Mouse (Mus musculus): ENCODE data around the gene Psg20. TPM values are rescaled to one million over a fixed set of nuclear protein-coding genes. Genes with fewer than 3 reads are reported as not detected.
"Not testable (repeated sequence)": the region's sequence is repeated elsewhere in the genome, so short reads cannot be mapped to it uniquely, and the experiment has no call there.

Gene Psg20
- total RNA-seq (2021) = not detected
- long read RNA-seq, experiment 1 = 0 reads
- long read RNA-seq, experiment 2 = 0 reads

DNA sequence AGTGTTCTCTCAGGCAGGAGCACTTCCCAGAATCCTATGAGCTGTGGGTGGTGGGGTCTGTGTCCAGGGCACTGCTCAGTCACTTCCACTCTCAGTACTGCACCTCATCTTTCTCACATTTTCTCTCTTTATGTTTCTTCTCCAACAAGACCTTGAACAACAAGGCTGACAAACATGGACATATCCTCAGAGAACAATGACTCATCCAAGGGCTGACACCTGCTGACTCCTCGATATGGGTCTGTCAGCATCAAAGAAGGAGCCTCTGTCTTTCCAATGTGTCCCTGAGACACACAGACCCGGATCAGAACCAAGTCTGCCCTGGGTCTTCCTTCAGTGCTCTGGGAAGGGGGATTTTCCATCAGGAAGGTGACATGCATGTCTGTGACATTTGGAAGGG is at the start of gene Psg20:
Gene Psg20, minus strand, starts transcription at position 101 of the 400 bp plus-strand sequence.
- DNase-seq = no peak

DNA sequence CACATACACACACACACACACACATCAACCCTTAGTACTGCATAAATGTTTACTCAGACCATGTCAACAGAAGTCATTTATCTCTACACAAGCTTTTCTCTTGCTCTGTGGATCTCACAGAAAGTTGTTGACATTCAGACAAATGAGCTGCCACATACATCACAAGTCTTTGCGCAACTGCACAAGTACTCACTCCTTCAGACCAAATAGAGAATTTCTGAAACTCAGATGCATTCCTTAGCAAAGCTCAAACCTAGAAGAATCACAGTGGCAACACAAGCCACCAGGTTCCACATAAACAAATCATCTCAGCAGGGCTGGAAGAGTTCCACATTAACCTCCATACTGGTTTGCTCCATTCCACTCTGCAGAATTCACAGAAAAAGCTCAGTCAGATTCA is 48.5 kb upstream of the Psg20 start:
- DNase-seq = no peak

DNA sequence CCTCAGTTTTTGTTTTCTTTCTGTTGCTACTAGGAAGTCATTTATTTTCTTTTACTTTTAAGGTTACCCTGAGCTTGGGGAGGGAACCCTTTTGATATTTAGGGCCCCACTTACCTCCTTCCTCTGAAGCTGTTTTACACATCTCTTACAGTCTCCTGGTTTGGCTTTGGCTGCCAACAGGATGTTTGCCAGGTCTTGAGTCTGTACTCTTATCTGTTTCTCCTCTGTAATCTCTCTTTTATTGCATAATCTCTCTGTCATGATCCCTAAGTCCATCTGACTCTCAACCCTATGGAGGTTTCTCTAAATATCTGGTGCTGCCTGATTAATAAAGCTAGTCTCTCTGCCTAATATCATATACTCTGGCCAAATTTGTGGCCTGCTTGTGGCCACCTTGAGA is 47.1 kb upstream of the Psg20 start:
- DNase-seq = no peak

DNA sequence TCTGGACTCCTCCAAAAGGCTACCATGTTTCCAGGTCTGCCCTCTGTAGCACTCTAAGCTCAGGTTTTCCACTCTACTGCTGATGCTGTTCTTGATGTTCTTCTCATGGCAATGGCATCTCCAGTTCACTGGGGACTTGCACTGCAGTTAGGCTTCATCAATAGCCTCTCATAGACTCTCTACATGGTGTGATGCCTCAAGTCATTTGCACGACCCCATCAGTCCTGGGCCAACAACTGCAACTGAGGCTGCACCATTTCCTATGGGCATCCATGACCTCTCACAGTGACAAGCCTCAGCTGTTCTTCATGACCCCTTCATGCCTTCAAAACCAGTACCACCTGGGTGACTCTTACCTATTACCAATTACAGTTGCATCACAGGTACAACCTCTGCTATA is 42.4 kb upstream of the Psg20 start:
- DNase-seq = no peak

DNA sequence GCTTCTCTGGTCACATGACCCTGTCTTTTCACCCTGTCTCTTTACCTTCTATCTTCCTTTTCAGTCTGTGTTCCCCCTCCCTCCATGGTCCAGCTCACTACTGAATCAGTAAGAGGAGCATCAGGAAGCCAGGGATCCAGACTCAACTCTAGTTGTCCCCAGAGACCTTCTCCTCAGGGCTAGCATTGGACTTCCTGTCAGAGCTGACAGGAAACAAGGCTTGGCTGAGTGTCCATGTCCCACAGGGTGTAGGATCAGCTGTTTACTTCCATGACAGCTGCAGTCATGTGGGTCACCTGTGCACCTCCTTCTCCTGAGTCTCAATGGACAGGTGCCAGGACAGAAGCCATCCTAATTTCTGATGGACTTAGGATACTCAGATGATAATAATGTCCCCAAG is 39.9 kb upstream of the Psg20 start:
- not testable (repeated sequence) for DNase-seq

DNA sequence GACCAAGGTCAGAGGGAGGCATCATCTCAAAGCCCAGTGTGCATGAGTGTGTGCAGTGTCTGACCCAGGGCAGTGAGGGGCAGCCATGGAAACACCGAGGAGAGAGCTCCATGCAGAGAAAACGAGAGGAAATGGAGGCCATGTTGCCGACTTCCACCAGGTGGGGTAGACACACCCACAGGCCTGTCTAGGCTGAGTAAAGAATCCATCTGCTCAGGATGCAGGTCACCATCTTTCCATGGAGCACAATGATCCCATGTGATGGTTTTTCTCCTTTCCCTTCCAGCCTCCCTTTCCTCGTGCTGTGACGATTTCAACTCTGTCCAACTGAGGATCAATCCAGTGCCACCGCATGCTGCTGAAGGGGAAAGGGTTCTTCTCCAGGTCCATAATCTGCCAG is 38.0 kb upstream of the Psg20 start:
- DNase-seq = no peak

DNA sequence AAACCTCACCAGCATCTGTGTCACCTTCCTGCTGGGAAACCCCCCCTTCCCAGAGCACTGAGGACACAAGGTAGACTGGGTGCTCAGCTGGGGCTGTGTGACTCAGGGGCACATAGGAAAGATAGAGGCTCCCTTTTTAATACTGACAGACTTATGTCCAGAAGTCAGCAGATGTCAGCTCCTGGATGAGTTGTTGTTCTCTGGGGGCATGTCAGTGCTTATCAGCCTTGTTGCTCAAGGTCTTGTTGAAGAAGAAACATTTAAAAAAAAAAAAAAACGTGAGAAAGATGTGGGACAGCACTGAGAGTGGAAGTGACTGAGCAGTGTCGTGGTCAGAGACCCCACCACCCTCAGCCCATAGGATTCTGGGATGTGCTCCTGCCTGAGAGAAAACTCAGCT is 31.8 kb upstream of the Psg20 start, which contains the start of gene Psg22:
Gene Psg22, plus strand, starts transcription at position 301 of the 400 bp plus-strand sequence.
- no peak for DNase-seq

DNA sequence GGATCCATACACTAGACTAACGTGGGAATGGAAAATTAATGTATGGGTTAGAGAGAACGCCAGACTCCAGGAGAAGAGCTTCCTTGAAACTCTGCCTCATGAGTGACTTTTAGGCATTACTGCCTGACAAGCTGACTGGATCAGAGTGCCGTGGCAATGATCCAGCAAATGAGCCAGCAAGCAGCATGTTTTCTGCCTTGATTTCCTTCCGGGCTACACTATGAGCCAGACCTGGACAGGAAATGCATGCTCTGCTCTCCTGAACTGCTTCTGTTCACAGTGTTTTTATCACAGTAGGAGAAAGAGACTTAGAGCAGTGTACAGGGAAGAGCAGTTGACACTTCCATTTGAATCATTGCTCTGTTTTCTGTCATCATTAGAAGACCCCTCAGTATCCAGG is 29.6 kb upstream of the Psg20 start:
- no peak for DNase-seq

DNA sequence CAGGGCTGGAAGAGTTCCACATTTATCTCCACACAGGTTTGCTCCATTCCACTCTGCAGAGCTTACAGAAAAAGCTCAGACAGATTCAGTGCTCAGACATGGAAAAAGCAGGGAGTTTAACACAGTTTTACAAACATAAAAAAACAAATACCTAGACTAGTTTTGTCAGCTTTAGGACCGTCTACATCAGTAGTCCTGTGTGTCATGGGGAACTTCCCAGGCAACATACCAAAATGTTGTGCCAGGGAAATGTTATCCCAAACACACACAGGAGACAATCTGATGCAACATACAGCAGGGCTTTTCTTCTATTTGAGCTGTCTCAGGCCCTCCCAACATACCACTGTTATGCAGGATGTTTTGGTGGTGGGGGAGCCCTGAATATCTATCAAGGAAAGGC is 24.9 kb upstream of the Psg20 start:
- no peak for DNase-seq

DNA sequence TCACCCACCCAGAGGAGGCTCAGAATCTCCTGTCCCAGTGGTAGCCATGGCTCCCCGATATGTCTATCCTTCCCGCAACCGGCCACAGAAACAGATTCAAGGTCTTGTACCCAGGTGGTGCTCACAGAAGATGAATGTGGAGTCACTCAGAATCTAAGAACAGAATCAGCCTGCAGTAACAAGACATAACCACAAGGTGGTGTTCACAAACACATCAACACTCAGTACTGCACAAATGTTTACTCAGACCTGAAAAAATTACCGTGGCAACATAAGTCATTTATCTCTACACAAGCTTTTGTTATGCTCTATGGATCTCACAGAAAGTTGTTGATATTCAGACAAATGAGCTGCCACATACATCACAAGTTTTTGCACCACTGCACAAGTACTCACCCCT is 24.3 kb upstream of the Psg20 start:
- DNase-seq = not testable (repeated sequence)

DNA sequence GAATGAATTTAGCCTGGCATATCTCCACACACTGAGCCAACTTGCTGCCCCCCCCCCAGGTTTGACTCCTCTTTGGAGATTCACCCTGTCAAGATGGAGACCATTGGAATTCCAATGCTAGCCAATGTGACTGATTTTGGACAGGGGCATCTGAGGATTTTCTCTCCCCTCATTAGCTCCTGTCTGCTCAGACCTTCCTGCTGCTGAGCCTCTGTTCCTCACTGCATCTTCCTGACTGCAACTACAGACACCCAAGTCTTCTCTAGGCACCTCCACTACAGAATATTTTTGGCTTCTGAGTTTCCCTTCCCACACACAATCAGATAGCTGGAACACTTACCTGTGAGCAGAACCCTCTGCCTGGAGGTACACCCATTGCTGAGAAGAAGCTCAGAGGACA is 399 bp downstream of the Psg20 start:
- DNase-seq = no peak

DNA sequence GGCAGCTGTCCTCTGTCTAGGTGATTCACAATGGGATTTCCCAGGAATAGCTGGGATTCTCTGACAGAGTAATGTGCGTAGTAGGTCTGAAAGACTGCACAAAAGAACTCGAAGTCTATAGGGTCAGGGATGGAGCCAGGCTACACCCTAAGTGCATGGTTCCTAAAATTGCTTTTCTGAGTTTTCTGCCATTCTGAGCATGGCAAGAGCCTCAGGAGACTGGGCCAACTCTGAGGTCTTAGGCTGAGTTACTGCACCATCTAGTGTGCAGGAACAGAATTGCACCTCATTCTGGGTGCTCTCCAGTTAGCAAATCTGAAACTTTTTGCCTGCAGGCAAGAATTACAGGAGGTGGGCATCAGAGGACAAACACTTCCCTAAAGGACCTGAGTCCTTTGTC is 6.2 kb downstream of the Psg20 start:
- DNase-seq = no peak

DNA sequence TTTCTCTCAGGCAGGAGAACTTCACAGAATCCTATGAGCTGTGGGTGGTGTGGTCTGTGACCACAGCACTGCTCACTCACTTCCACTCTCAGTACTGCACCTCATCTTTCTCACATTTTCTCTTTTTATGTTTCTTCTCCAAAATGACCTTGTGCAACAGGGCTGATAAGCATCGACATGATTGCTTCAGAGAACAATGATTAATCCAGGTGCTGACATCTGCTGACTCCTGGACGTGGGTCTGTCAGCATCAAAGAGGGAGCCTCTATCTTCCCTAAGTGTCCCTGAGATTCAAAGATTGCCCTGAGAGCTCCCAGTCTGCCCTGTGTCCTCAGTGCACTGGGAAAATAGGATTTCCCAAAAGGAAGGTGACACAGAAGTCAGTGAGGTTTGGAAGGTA is 29.4 kb downstream of the Psg20 start, which contains the start of gene Psg21:
Gene Psg21, minus strand, starts transcription at position 101 of the 400 bp plus-strand sequence.
- DNase-seq = not testable (repeated sequence)

DNA sequence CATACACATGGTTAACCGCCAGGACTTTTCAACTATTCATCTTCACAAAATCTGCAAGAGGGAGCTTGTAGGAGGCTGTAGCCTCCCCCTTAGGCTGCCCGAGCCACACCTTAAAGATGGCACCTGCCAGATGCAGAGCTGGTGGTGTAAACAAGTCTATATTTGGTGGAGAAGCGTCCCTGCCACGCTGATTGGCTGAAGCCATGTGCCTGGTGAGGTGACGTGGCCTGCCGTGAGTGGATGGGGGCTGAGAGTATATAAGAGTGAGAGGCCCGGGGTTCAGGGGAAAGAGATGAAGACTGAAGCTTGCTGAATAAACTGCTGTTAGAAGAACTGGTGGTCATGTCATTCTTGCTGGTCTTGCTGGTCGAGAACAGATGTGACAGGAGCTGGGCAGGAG is 59.1 kb downstream of the Psg20 start:
- DNase-seq = not testable (repeated sequence)

Other genes starting within 250 kb of the Psg20 start
- not detected for gene Psg26, start 202.0 kb downstream of the Psg20 start, total RNA-seq (2021)
- not detected for gene Psg25, start 153.9 kb downstream of the Psg20 start, total RNA-seq (2021)
- not detected for gene Psg27, start 118.9 kb downstream of the Psg20 start, total RNA-seq (2021)
- not detected for gene Psg23, start 69.7 kb downstream of the Psg20 start, total RNA-seq (2021)
- not detected for gene Psg21, start 29.5 kb downstream of the Psg20 start, total RNA-seq (2021)
- gene Psg22, start 31.9 kb upstream of the Psg20 start, total RNA-seq (2021) = not detected
- not detected for gene Psg19, start 112.3 kb upstream of the Psg20 start, total RNA-seq (2021)
- gene Psg17, start 135.4 kb upstream of the Psg20 start, total RNA-seq (2021) = not detected
- gene Mill2, start 153.8 kb upstream of the Psg20 start, total RNA-seq (2021) = 1 to 10 TPM; 3.1 to 3.6 TPM
- 1 to 10 TPM in 1 of 2 experiments, under 1 TPM in 1; 0.73 to 3.7 TPM for gene Pglyrp1, start 185.1 kb upstream of the Psg20 start, total RNA-seq (2021)
- 1 to 10 TPM; 5.9 to 9.4 TPM for gene Ccdc61, start 224.2 kb upstream of the Psg20 start, total RNA-seq (2021)
- gene Nova2, start 239.7 kb upstream of the Psg20 start, total RNA-seq (2021) = 1 to 10 TPM; 2.9 to 4.1 TPM